Mouse (Mus musculus) hindbrain, embryonic 14.5 days (tissue): ENCODE measurements around the gene Clip3. TPM values are rescaled to one million over a fixed set of nuclear protein-coding genes. Genes with fewer than 3 reads are reported as not detected.

Experiments
- ATAC-seq: fragments of 200-750 bp; cut with Nextera tagmentation; 2 replicates; pipeline ENCODE4 v1.8.0; 2017; ENCODE audit warnings: moderate number of reproducible peaks, mild to moderate bottlenecking, moderate TSS enrichment, moderate library complexity; ENCODE audit not compliant: low FRiP score
- DNase-seq: peaks from one replicate; pipeline ENCODE4 v3.0.0-alpha.2; 2015; ENCODE audit warnings: low spot score
- H3K27ac ChIP-seq: fragments of 300-500 bp; sonication (generic); 2 replicates; pipeline ENCODE4 v1.5.1; 2014; ENCODE audit warnings: mild to moderate bottlenecking, moderate library complexity
- H3K27me3 ChIP-seq: fragments of 300-500 bp; sonication (generic); 2 replicates; pipeline ENCODE4 v1.6.1; 2014; ENCODE audit warnings: mild to moderate bottlenecking, low read length, mixed read lengths; ENCODE audit not compliant: control insufficient read depth, insufficient read depth
- H3K36me3 ChIP-seq: fragments of 300-500 bp; sonication (generic); replicated peaks from 2 replicates; pipeline ENCODE4 v1.6.1; 2014; ENCODE audit not compliant: control insufficient read depth, insufficient read depth
- H3K4me1 ChIP-seq: fragments of 300-500 bp; sonication (generic); replicated peaks from 2 replicates; pipeline ENCODE4 v1.6.1; 2014; ENCODE audit warnings: antibody characterized with exemption, low read length, mixed read lengths; ENCODE audit not compliant: control insufficient read depth, insufficient read depth
- H3K4me2 ChIP-seq: fragments of 300-500 bp; sonication (generic); replicated peaks from 2 replicates; pipeline ENCODE4 v1.6.1; 2014; ENCODE audit warnings: mild to moderate bottlenecking, moderate library complexity
- H3K4me3 ChIP-seq: fragments of 300-500 bp; sonication (generic); replicated peaks from 2 replicates; pipeline ENCODE4 v1.5.1; 2014; ENCODE audit warnings: mild to moderate bottlenecking, low read length
- H3K9ac ChIP-seq: fragments of 300-500 bp; sonication (generic); 2 replicates; pipeline ENCODE4 v1.6.1; 2014
- H3K9me3 ChIP-seq: fragments of 300-500 bp; sonication (generic); 2 replicates; pipeline ENCODE4 v1.6.1; 2016; ENCODE audit warnings: low read length; ENCODE audit not compliant: control insufficient read depth
- WGBS: fragments of 180-500 bp; shearing (Covaris S2); extraction: QIAGEN DNeasy Blood & Tissue Kit; methylation state at CpG from one replicate; pipeline ENCODE4 v1.1.7; 2014; 5-methylcytosine and 5-hydroxymethylcytosine counted together
- polyA plus RNA-seq: library from polyadenylated mRNA; unstranded; fragments of >200 nt; fragmentation: Nextera tagmentation; extraction: Ambion mirVana; gene quantifications from 2 replicates; pipeline ENCODE4 v1.2.1, GENCODE M21; 2014

Gene Clip3
- polyA plus RNA-seq, 1 experiment from 2014 or later: 123 TPM

DNA sequence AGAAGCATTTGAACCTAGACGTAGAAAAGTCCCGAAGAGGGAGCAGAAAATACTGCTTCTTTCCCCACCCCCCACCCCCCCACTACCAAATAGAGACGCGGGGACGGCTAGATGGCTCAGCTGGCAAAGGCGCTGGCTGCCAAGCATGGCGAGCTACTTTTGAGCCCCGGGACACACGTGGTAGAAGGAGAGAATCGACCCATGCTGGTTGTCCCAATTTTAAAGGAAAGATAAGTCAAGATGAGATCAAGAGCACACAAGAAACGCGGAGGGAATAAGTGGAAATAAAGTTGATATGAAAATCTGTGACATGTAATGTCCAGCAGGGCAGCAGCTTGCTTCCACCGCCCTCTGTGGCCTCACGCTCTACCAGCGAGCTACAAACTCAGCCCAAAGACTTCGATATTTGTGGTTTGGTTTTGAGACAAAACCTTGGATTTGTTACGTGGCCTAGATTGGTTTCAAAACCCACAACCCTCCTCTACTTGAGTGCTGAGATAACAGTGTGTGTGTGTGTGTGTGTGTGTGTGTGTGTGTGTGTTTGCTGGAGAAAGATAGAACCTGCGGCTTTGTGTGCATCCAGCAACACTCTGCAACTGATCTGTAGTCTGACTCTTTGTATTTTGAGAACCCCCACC lies 41.2 kb downstream of the Clip3 start:
- no peak overlapping the region for H3K4me3 ChIP-seq
- no peaks in the 10 kb centered on the region for H3K36me3 ChIP-seq
- DNase-seq (no peak), ATAC-seq (no peak)
- H3K9me3 ChIP-seq: no peaks in the 10 kb centered on the region
- H3K9ac ChIP-seq: no peak overlapping the region
- WGBS: 68% methylated on average over 18 of the region's 18 CpGs
- peaks cover 14% of the 10 kb centered on the region; the same call in 1 of the 2 replicates for H3K4me1 ChIP-seq
- peaks cover 9% of the 10 kb centered on the region; the same call in 1 of the 2 replicates for H3K27me3 ChIP-seq
- H3K27ac ChIP-seq: no peak overlapping the region
- peak overlapping the region; percentile 47 for H3K4me2 ChIP-seq

DNA sequence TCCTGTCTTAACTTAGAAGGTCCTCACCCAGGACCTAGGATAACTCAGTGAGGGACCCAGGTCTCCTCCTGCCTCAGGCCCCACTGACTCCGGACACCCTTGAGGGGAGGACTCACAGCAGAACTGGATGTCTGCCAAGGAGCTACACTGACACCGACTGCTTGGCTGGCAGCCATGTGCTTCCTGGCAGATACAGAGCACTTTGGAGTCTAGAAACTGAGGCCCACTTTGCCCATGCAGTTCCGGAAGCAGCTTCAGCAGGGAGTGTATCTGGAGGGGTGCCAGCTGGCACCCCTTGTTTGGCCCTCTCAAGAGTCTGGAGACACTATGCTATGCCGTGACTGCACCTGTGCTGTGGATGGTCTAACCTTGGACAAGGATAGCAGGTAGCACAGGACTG lies 41.9 kb downstream of the Clip3 start:
- no peaks in the 10 kb centered on the region for H3K9me3 ChIP-seq
- H3K27ac ChIP-seq: peak overlapping the region; percentile 47; the same call in 1 of the 2 replicates
- peaks cover 9% of the 10 kb centered on the region; the same call in 1 of the 2 replicates for H3K27me3 ChIP-seq
- H3K4me3 ChIP-seq: no peak overlapping the region
- peak; percentile 70 for DNase-seq
- WGBS: 40% methylated on average over 4 of the region's 4 CpGs
- no peak overlapping the region for H3K4me2 ChIP-seq
- H3K9ac ChIP-seq: no peak overlapping the region
- peak; percentile 28; the same call in 1 of the 2 replicates for ATAC-seq
- no peaks in the 10 kb centered on the region for H3K36me3 ChIP-seq
- H3K4me1 ChIP-seq: peaks cover 14% of the 10 kb centered on the region; the same call in 1 of the 2 replicates

DNA sequence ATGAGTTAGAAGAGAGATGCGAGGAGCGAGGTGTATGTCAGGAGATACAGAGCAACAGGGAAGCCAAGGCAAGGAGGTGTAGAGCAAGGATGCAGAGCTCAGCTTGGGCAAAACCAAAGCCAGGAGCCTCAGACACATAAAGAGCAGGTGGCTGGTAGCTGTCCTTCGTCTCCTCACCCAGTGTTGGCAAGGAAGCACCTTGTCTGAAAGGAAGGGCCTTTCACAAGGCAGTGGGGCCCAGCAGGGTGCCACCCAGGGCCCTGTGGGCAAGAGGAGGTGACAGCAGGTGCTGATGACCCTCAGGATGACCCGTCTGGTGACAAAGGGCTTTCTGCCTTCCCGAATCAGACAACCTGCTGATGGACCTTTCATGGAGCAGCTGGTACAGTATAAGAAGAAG lies 43.0 kb downstream of the Clip3 start:
- Histone ChIP-seq H3K36me3 (no peaks in the 10 kb centered on the region), H3K4me2 (no peak overlapping the region), H3K4me3 (no peak overlapping the region), H3K9me3 (no peaks in the 10 kb centered on the region), H3K27me3 (peaks cover 9% of the 10 kb centered on the region; the same call in 1 of the 2 replicates), H3K4me1 (peaks cover 14% of the 10 kb centered on the region; the same call in 1 of the 2 replicates), H3K27ac (no peak overlapping the region), H3K9ac (0 out of 2 replicates have a peak overlapping the region, but pooled peaks have one; percentile 4)
- DNase-seq: no peak
- WGBS: 62% methylated on average over 5 of the region's 5 CpGs
- ATAC-seq: no peak

- H3K27ac ChIP-seq: no peak overlapping the region
- no peak overlapping the region for H3K9ac ChIP-seq
- ATAC-seq (no peak), DNase-seq (no peak)
- peaks cover 14% of the 10 kb centered on the region; the same call in 1 of the 2 replicates for H3K4me1 ChIP-seq
- no peak overlapping the region for H3K4me2 ChIP-seq
- no peak overlapping the region for H3K4me3 ChIP-seq
- no peaks in the 10 kb centered on the region for H3K36me3 ChIP-seq
- peaks cover 9% of the 10 kb centered on the region; the same call in 1 of the 2 replicates for H3K27me3 ChIP-seq
- no peaks in the 10 kb centered on the region for H3K9me3 ChIP-seq
- 74% methylated on average over 6 of the region's 6 CpGs for WGBS
Observed at GRCm38 (mm10) chr7:30335688-30336087, 44.2 kb downstream of the Clip3 start.

DNA sequence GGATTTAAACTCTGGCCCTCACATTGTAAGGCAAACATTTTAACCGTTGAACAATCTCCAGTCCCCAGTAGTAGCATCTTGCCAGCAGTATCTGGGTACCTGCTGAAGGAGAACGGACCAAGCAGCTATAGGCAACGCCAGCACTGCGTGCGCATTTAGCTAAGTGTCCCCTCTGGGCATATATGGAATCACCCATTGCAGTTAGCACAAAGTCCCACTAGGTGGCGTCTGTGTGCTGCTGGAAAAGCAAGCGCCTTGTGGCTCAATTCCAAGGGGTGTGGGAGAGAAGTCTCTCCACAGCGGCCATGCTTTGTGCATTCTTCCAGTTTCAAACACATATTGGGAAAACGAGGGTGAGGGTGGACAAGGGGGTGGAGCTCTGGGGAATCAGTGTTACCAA lies 44.9 kb downstream of the Clip3 start:
- no peak overlapping the region for H3K27ac ChIP-seq
- no peaks in the 10 kb centered on the region for H3K36me3 ChIP-seq
- ATAC-seq: no peak
- H3K27me3 ChIP-seq: peaks cover 9% of the 10 kb centered on the region; the same call in 1 of the 2 replicates
- DNase-seq: peak; percentile 97
- H3K9ac ChIP-seq: no peak overlapping the region
- H3K9me3 ChIP-seq: no peaks in the 10 kb centered on the region
- no peak overlapping the region for H3K4me2 ChIP-seq
- 2% methylated on average over 9 of the region's 9 CpGs for WGBS
- H3K4me3 ChIP-seq: no peak overlapping the region
- peaks cover 13% of the 10 kb centered on the region; the same call in 1 of the 2 replicates for H3K4me1 ChIP-seq

DNA sequence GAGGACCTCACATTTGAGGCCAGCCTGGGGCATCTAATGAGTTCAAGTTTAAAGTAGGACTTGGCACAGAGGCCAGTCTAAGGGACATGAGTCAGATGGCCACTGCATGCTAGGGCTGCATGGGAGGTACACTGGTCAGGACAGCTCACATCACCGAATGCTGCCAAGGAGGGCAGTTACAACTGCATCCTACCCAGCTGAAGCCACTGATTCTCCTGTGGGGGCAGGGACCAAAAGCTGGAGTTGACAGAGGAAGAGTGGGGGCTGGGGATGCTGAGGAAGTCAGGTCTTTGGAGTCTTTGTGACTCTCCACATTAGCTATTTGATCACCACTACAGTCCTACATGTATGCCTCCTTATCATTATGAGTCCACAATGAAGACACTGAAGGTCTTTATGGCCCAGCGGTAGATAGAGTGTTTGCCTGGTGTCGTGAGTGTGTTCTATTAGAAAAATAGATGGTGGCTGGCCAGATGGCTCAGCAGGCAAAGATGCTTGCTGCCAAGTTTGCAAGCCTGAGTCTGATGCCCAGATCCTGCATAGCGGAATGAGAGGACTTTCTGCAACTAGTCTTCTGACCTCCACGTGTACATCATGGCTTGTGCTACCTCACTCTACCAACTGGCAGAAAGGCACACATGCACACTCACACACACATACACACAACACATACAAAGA lies 48.0 kb downstream of the Clip3 start:
- 67% methylated on average over 5 of the region's 5 CpGs for WGBS

DNA sequence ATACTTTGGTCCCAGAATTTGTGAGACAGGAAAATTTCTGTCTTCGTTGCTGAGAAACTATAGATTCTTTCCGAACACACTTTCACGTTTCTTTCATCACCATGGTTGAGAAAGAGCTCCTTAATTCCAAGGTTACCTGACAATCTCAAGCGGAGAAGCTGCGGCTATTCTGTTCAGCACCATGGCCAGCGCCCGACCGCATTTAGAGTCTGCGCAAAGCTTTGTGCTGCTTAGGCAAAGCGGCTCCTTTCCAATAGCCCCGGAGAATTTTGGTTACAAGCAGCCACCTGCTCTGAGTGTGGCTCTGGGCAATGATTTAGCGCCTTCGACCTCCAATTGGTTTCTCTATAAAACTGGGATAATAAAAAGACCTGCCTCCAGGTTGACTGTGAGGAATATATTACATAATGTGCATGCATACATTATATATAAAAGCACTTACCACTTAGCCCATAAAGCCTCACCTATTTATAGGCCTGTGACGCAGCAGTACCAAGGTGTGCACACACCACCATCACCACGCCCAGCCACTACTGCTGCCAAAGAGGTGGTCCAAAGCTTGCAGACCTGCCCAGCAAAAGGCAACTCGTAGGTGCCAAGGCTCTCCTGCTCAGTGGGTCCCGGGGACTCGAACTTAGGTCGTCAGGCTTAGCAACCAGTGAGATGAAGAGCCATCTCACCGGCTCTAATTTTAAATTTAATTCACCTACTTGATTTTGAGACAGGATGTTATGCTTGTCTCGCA lies 55.3 kb downstream of the Clip3 start:
- Histone ChIP-seq H3K9me3 (no peaks in the 10 kb centered on the region), H3K27ac (no peak overlapping the region), H3K36me3 (no peaks in the 10 kb centered on the region), H3K4me1 (0 out of 2 replicates have a peak, but pooled peaks cover 5% of the 10 kb centered on the region), H3K9ac (no peak overlapping the region), H3K4me3 (no peak overlapping the region), H3K4me2 (no peak overlapping the region), H3K27me3 (peaks cover 27% of the 10 kb centered on the region)
- ATAC-seq: no peak
- DNase-seq: peak; percentile 69
- 27% methylated on average over 21 of the region's 21 CpGs for WGBS

More for the DNA sequence above, 48.0 kb downstream of the Clip3 start:
- Histone ChIP-seq H3K4me1 (no peaks in the 10 kb centered on the region), H3K4me3 (no peak overlapping the region), H3K4me2 (no peak overlapping the region), H3K36me3 (no peaks in the 10 kb centered on the region), H3K27me3 (peaks cover 9% of the 10 kb centered on the region; the same call in 1 of the 2 replicates), H3K9me3 (no peaks in the 10 kb centered on the region), H3K9ac (no peak overlapping the region), H3K27ac (no peak overlapping the region)
- DNase-seq (no peak), ATAC-seq (no peak)

DNA sequence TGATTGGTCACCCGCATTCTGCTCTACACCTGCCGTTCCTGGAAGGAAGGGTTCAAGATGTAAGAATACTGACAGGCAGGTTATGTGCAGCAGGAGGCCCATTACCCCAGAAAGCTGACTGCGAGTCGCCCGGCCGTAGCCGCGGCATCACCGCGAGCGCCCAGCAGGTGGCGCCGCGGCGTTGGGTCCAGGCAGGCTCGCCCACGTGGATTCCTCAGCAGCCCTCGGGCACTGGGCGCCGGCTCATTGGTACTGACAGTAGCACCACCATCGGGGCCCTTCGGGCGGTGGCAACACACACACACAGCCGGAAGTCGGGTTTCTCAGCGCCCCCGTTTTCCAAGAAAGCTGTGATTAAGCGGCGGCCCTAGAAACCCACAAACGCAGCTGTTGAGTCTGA lies 56.3 kb downstream of the Clip3 start:
- ATAC-seq (peak; percentile 83), DNase-seq (peak; percentile 87)
- Histone ChIP-seq H3K36me3 (no peaks in the 10 kb centered on the region), H3K9me3 (no peaks in the 10 kb centered on the region), H3K4me1 (0 out of 2 replicates have a peak, but pooled peaks cover 5% of the 10 kb centered on the region), H3K9ac (no peak overlapping the region), H3K27me3 (peaks cover 27% of the 10 kb centered on the region), H3K4me2 (peak overlapping the region; percentile 49), H3K4me3 (0 out of 2 replicates have a peak overlapping the region, but pooled peaks have one; percentile 3), H3K27ac (no peak overlapping the region)
- WGBS: 2% methylated on average over 30 of the region's 30 CpGs
